Mouse (Mus musculus): ENCODE data around the gene Lrrc26. TPM values are rescaled to one million over a fixed set of nuclear protein-coding genes. Genes with fewer than 3 reads are reported as not detected.
"Not testable (repeated sequence)": the region's sequence is repeated elsewhere in the genome, so short reads cannot be mapped to it uniquely, and the experiment has no call there.

Gene Lrrc26
- total and polyA plus RNA-seq, 2 experiments from 2014 or later = 0.26 TPM; not detected in 1

DNA sequence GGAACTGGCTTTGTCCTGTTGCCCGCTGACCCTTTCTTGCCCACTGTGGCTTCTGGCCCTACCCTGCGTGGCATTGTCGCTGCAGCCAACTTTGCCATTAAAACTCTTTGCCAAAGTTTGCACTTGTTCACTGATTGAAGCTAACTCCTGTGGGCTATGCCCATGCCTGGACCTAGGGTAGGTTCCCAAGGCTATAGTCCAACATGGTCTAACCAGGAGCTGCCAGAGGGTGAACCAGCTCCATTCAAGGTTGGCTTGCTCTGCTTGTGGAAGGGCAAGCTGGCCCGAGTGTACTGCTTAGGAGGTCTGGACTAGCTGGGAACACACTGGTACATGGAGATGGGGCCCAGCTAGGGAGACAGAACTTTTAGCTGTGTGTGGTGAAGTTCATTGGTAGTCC is 45.6 kb upstream of the Lrrc26 start:
- no peak for TF ChIP-seq CTCF (IDR thresholded peaks at IDR 0.05)
- Histone ChIP-seq H3K27ac (ENCODE audit: low read depth, low read length) (no peak overlapping the region), H3K36me3 (ENCODE audit: insufficient read depth, low read length) (peaks cover 25% of the 10 kb centered on the region), H3K9ac (replicated peaks; ENCODE audit: low read length, poor library complexity, severe bottlenecking) (no peak overlapping the region), H3K4me1 (ENCODE audit: insufficient read depth, low read length) (peaks cover 9% of the 10 kb centered on the region; the same call in 1 of the 2 replicates), H3K9me3 (ENCODE audit: low read length) (no peaks in the 10 kb centered on the region), H3K4me3 (ENCODE audit: low read depth, low read length) (no peak overlapping the region), H3K27me3 (ENCODE audit: insufficient read depth, low read length) (no peaks in the 10 kb centered on the region), H3K4me2 (ENCODE audit: low read depth, low read length, poor library complexity, severe bottlenecking) (no peak overlapping the region)
- WGBS = 88% methylated on average over 4 of the region's 4 CpGs
- no peak for DNase-seq (ENCODE audit: low spot score)
- no peak for ATAC-seq (ENCODE audit: low FRiP score)

DNA sequence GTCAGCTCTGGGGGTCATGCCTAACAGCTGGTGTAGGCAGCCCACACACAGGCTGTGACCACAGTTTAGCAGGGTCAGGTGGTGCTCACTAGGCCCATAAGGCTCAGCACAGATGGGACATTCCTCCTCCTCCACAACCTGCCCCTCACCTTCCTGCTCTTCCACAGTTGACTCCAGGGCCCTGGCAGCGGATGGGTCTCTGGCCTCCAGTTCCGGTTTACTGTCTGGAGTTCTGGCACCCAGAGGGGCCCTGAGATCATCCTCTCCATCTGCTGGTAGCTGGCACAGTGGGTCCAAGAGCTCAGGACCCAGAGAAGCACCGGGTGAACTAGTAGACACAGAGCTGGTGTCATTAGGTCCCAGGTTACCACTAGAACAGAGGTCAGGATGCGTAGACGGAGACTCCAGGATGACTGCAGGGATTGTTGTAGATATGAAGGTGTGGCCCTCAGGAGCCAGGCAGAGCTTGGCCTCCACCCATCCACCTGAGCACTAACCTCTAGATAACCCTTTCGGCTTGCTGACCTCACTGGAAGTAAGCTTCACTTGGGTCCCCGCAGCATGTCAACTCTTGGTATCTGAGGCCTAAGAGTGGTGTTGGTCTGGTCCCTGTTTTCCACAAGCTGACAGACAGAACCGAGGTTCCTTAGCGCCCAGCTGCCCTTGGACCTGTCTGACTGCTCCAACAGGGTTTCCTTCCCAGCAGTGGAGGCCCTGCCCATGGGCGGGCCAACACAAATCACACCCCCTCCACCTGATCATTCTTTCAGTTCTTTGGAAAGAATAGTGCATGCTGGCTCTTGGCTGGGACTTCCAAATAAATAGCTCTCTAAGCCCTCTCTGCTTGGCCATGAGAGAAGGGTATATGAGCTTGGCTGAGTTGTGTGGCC is 43.3 kb upstream of the Lrrc26 start, which contains the start of gene AL732309.1:
Gene AL732309.1 (minus strand): TSS at position 681 of the 890 bp plus-strand sequence.
- H3K27ac ChIP-seq (ENCODE audit: low read depth, low read length) = no peak within 1 kb of the TSS
- peaks cover 32% of the 10 kb centered on the region for H3K36me3 ChIP-seq (ENCODE audit: insufficient read depth, low read length)
- H3K4me1 ChIP-seq (ENCODE audit: insufficient read depth, low read length) = peaks cover 8% of the 10 kb centered on the region; the same call in 1 of the 2 replicates
- DNase-seq (ENCODE audit: low spot score) = no peak
- TF ChIP-seq CTCF (IDR thresholded peaks at IDR 0.05) = no peak
- WGBS = 94% methylated on average over 9 of the region's 10 CpGs
- H3K9me3 ChIP-seq (ENCODE audit: low read length) = no peaks in the 10 kb centered on the region
- H3K9ac ChIP-seq (replicated peaks; ENCODE audit: low read length, poor library complexity, severe bottlenecking) = no peak within 1 kb of the TSS
- H3K4me3 ChIP-seq (ENCODE audit: low read depth, low read length) = no peak within 1 kb of the TSS
- no peak within 1 kb of the TSS for H3K4me2 ChIP-seq (ENCODE audit: low read depth, low read length, poor library complexity, severe bottlenecking)
- H3K27me3 ChIP-seq (ENCODE audit: insufficient read depth, low read length) = no peaks in the 10 kb centered on the region
- no peak for ATAC-seq (ENCODE audit: low FRiP score)

DNA sequence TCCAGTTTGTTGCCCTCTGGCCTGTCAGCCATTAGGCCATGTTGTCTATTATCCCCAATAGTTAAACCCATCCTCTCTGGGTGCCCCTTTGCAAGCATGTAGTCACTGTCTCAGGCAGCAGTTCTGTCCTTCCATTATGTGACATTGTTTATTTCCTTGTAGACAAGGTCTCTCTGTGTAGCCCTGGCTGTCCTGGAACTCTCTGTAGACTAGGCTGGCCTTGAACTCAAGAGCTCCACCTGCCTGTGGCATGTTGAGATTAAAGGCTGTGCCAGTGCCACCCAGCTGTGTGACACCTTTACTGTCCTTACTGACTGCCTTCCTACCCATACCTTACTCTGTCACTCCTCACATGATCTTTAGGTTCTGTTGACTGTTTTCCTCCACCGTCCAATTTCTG is 37.4 kb upstream of the Lrrc26 start:
- peak; percentile 56 for TF ChIP-seq CTCF (IDR thresholded peaks at IDR 0.05)
- DNase-seq (ENCODE audit: low spot score) = no peak
- Histone ChIP-seq H3K4me1 (ENCODE audit: insufficient read depth, low read length) (0 out of 2 replicates have a peak, but pooled peaks cover 9% of the 10 kb centered on the region), H3K27me3 (ENCODE audit: insufficient read depth, low read length) (no peaks in the 10 kb centered on the region), H3K4me3 (ENCODE audit: low read depth, low read length) (no peak overlapping the region), H3K9ac (replicated peaks; ENCODE audit: low read length, poor library complexity, severe bottlenecking) (no peak overlapping the region), H3K27ac (ENCODE audit: low read depth, low read length) (no peak overlapping the region), H3K4me2 (ENCODE audit: low read depth, low read length, poor library complexity, severe bottlenecking) (no peak overlapping the region), H3K9me3 (ENCODE audit: low read length) (no peaks in the 10 kb centered on the region), H3K36me3 (ENCODE audit: insufficient read depth, low read length) (peaks cover 17% of the 10 kb centered on the region)
- ATAC-seq (ENCODE audit: low FRiP score) = no peak
- WGBS = 69% methylated on average over 1 of the region's 1 CpGs

DNA sequence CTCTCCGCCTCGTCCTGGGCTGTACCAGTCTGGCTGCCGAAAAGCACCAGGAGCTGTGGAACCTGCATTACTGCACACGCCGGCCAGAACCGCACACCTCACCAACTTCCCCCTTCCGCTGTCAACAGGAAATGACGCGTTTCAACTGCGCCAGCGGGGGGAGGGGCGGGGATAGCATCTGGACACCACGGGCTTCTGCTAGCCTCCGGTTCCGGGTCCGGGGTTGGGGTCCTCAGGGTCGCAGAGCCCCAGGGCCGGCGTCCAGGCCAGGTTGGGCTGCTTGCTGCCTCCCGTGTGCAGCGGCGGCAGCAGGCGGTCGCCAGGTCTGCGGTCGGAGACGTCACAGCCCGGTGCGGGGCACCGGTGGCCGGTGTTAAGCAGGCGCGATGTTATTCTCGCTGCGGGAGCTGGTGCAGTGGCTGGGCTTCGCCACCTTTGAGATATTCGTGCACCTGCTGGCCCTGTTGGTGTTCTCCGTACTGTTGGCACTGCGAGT is 34.4 kb upstream of the Lrrc26 start, which contains the start of gene Tmem203:
Gene Tmem203 (plus strand): TSS at position 156 of the 496 bp plus-strand sequence.
- no peaks in the 10 kb centered on the region for H3K9me3 ChIP-seq (ENCODE audit: low read length)
- peak within 1 kb of the TSS; percentile 82 for H3K27ac ChIP-seq (ENCODE audit: low read depth, low read length)
- peak; percentile 93 for DNase-seq (ENCODE audit: low spot score)
- peak within 1 kb of the TSS; percentile 98 for H3K4me3 ChIP-seq (ENCODE audit: low read depth, low read length)
- 0 out of 2 replicates have a peak, but pooled peaks cover 9% of the 10 kb centered on the region for H3K4me1 ChIP-seq (ENCODE audit: insufficient read depth, low read length)
- H3K4me2 ChIP-seq (ENCODE audit: low read depth, low read length, poor library complexity, severe bottlenecking) = peak within 1 kb of the TSS; percentile 99
- ATAC-seq (ENCODE audit: low FRiP score) = peak; percentile 92
- no peak for TF ChIP-seq CTCF (IDR thresholded peaks at IDR 0.05)
- peaks cover 7% of the 10 kb centered on the region; the same call in 1 of the 2 replicates for H3K36me3 ChIP-seq (ENCODE audit: insufficient read depth, low read length)
- 1% methylated on average over 38 of the region's 39 CpGs for WGBS
- H3K9ac ChIP-seq (replicated peaks; ENCODE audit: low read length, poor library complexity, severe bottlenecking) = peak within 1 kb of the TSS; percentile 86
- H3K27me3 ChIP-seq (ENCODE audit: insufficient read depth, low read length) = no peaks in the 10 kb centered on the region

DNA sequence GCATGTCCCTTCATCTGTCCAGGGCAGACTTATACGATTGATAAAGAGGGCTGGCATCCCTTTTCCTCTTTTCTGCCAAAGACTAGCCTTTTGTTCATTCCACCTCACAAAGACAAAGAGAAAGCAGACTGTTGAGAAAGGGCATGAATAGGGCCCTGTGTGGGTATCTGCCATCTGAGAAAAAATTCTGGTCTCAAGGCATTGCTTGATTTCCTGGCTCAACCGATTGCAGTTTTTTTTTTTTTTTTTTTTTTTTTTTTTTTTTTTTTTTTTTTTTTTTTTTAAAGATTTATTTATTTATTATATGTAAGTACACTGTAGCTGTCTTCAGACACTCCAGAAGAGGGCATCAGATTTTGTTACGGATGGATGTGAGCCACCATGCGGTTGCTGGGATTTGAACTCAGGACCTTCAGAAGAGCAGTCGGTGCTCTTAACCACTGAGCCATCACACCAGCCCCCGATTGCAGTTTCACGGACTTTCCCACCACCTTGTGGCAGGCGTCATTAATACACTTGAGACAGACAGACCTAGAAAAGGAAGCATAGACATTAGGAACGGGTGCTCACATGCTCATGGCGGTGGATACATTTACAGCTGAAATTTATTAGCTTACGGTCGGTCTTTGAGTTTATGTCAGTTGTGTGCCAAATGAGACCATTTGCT is 33.1 kb upstream of the Lrrc26 start:
- not testable (repeated sequence) for H3K4me1 ChIP-seq (ENCODE audit: insufficient read depth, low read length); H3K27ac ChIP-seq (ENCODE audit: low read depth, low read length); DNase-seq (ENCODE audit: low spot score); H3K9me3 ChIP-seq (ENCODE audit: low read length); H3K27me3 ChIP-seq (ENCODE audit: insufficient read depth, low read length); H3K36me3 ChIP-seq (ENCODE audit: insufficient read depth, low read length); ATAC-seq (ENCODE audit: low FRiP score)
- TF ChIP-seq CTCF (IDR thresholded peaks at IDR 0.05) = peak; percentile 35; the same call in 1 of the 2 replicates
- Histone ChIP-seq H3K4me3 (ENCODE audit: low read depth, low read length) (peak overlapping the region; percentile 98), H3K9ac (replicated peaks; ENCODE audit: low read length, poor library complexity, severe bottlenecking) (peak overlapping the region; percentile 86; the same call in 1 of the 2 replicates), H3K4me2 (ENCODE audit: low read depth, low read length, poor library complexity, severe bottlenecking) (peak overlapping the region; percentile 99)
- WGBS = 57% methylated on average over 10 of the region's 12 CpGs

DNA sequence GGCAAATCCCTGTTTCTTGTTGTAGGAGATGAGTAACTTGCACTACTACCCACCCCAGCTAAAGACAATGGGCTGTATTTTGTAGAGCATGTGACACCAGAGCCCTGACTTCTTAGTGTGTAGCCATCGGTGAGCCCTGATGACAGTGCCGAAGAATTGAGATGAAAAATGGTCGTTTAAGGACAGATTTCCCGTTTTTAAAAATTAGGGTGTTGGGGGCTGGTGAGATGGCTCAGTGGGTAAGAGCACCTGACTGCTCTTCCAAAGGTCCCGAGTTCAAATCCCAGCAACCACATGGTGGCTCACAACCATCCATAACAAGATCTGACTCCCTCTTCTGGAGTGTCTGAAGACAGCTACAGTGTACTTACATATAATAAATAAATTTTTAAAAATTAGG is 32.5 kb upstream of the Lrrc26 start:
- H3K36me3 ChIP-seq (ENCODE audit: insufficient read depth, low read length); DNase-seq (ENCODE audit: low spot score); H3K9ac ChIP-seq (replicated peaks; ENCODE audit: low read length, poor library complexity, severe bottlenecking); H3K9me3 ChIP-seq (ENCODE audit: low read length); H3K4me2 ChIP-seq (ENCODE audit: low read depth, low read length, poor library complexity, severe bottlenecking); H3K27ac ChIP-seq (ENCODE audit: low read depth, low read length); ATAC-seq (ENCODE audit: low FRiP score); H3K27me3 ChIP-seq (ENCODE audit: insufficient read depth, low read length); H3K4me3 ChIP-seq (ENCODE audit: low read depth, low read length); H3K4me1 ChIP-seq (ENCODE audit: insufficient read depth, low read length): not testable (repeated sequence)
- WGBS = 94% methylated on average over 5 of the region's 5 CpGs

Measured in midbrain, postnatal 0 days (tissue).